Comparison of ENCODE assay signal across 18 mouse cellular contexts in genomic region chr2:137207846-137208245, GRCm38 (mm10).
"Had no signal": no experiment of that assay in that cellular context is flagged by ENCODE, and none has a peak within 500 bp of the region (broad histone marks: within the 10 kb centered on the region; RNA-seq: fewer than 3 reads in every experiment).

No protein-coding gene starts in this region.

- H3K4me2 ChIP-seq: limb, embryonic 12.5 days; limb, embryonic 15.5 days; liver, embryonic 11.5 days; midbrain, embryonic 11.5 days; neural tube, embryonic 12.5 days had no signal

- H3K4me1 ChIP-seq: limb, embryonic 12.5 days; neural tube, embryonic 12.5 days had no signal

- DNase-seq: kidney, adult 18-20 months; kidney, adult 9 months; kidney, postnatal 14 days; kidney, postnatal 4 days; left cerebral cortex, postnatal 4 days; liver, postnatal 0 days; midbrain, embryonic 14.5 days; thymus, adult 2 months; thymus, postnatal 14 days; thymus, postnatal 4 days had no signal

- H3K27ac ChIP-seq: limb, embryonic 12.5 days; limb, embryonic 15.5 days; liver, embryonic 14.5 days; neural tube, embryonic 12.5 days had no signal

- H3K9me3 ChIP-seq: limb, embryonic 12.5 days; limb, embryonic 15.5 days; neural tube, embryonic 12.5 days had no signal

- H3K9ac ChIP-seq: limb, embryonic 12.5 days; limb, embryonic 15.5 days; liver, embryonic 14.5 days; liver, postnatal 0 days; neural tube, embryonic 12.5 days had no signal

- H3K36me3 ChIP-seq: limb, embryonic 12.5 days; limb, embryonic 15.5 days; neural tube, embryonic 12.5 days had no signal

- H3K4me3 ChIP-seq: limb, embryonic 12.5 days; limb, embryonic 15.5 days; neural tube, embryonic 12.5 days had no signal

- ATAC-seq: inflammation-experienced regulatory T-cells, adult 6 months; intestine, embryonic 16.5 days; liver, postnatal 0 days had no signal

- H3K27me3 ChIP-seq: limb, embryonic 12.5 days; limb, embryonic 15.5 days; neural tube, embryonic 12.5 days had no signal
